ENCODE assay signal across 10 mouse cellular contexts in genomic region chr10:94905219-94905618, GRCm38 (mm10). TPM values are rescaled to one million over a fixed set of nuclear protein-coding genes. Genes with fewer than 3 reads are reported as not detected.
DNase-seq lines count a peak whose midpoint lies in the region; ATAC-seq lines count a peak whose summit lies in the region.
"Had no signal": no experiment of that assay in that cellular context is flagged by ENCODE, and none has a peak within 500 bp of the region (broad histone marks: within the 10 kb centered on the region; RNA-seq: fewer than 3 reads in every experiment).

No protein-coding gene starts in this region.

- peak; percentile 49 for DNase-seq in brain, embryonic 18.5 days (ENCODE audit: low read depth, low spot score)
- peak; percentile 29 for DNase-seq in hindbrain, embryonic 14.5 days (ENCODE audit: low spot score)
- DNase-seq in cerebellum, adult 18-20 months: no peak
- no peak for DNase-seq in yolk sac, embryonic 10.5 days (ENCODE audit: low spot score)
- DNase-seq in adrenal gland, postnatal 4 days (ENCODE audit: low spot score in 2 of 2): no peak
- DNase-seq: gastrocnemius, postnatal 36 days; heart, postnatal 14 days had no signal

- H3K4me1 ChIP-seq in forebrain, embryonic 12.5 days: peaks cover 24% of the 10 kb centered on the region
- peaks cover 28% of the 10 kb centered on the region for H3K4me1 ChIP-seq in hindbrain, embryonic 14.5 days (replicated peaks; ENCODE audit: control insufficient read depth, insufficient read depth, low read length)
- peaks cover 36% of the 10 kb centered on the region for H3K4me1 ChIP-seq in midbrain, embryonic 13.5 days (replicated peaks)

- H3K36me3 ChIP-seq in forebrain, embryonic 12.5 days (replicated peaks): no peaks in the 10 kb centered on the region
- H3K36me3 ChIP-seq in hindbrain, embryonic 14.5 days (replicated peaks; ENCODE audit: control insufficient read depth, insufficient read depth): no peaks in the 10 kb centered on the region
- H3K36me3 ChIP-seq in midbrain, embryonic 13.5 days: peaks cover 3% of the 10 kb centered on the region
- H3K36me3 ChIP-seq: embryonic facial prominence, embryonic 15.5 days had no signal

- H3K4me2 ChIP-seq in forebrain, embryonic 12.5 days: peak overlapping the region; percentile 52
- peak overlapping the region; percentile 38 for H3K4me2 ChIP-seq in hindbrain, embryonic 14.5 days (replicated peaks)
- peak overlapping the region; percentile 42 for H3K4me2 ChIP-seq in midbrain, embryonic 13.5 days (replicated peaks)
- H3K4me2 ChIP-seq: embryonic facial prominence, embryonic 15.5 days had no signal

- H3K27ac ChIP-seq in forebrain, embryonic 12.5 days: peak overlapping the region; percentile 82
- peak overlapping the region; percentile 89 for H3K27ac ChIP-seq in hindbrain, embryonic 14.5 days
- peak overlapping the region; percentile 89 for H3K27ac ChIP-seq in midbrain, embryonic 13.5 days
- H3K27ac ChIP-seq: embryonic facial prominence, embryonic 15.5 days had no signal

- peak overlapping the region; percentile 38; the same call in 1 of the 2 replicates for H3K9ac ChIP-seq in forebrain, embryonic 12.5 days
- 0 out of 2 replicates have a peak overlapping the region, but pooled peaks have one; percentile 17 for H3K9ac ChIP-seq in hindbrain, embryonic 14.5 days
- H3K9ac ChIP-seq in midbrain, embryonic 13.5 days (replicated peaks): 0 out of 2 replicates have a peak overlapping the region, but pooled peaks have one; percentile 7
- H3K9ac ChIP-seq: embryonic facial prominence, embryonic 15.5 days had no signal

- WGBS in forebrain, embryonic 12.5 days: 9% methylated on average over 4 of the region's 5 CpGs
- WGBS in hindbrain, embryonic 14.5 days: 11% methylated on average over 5 of the region's 5 CpGs
- WGBS in midbrain, embryonic 13.5 days: 2% methylated on average over 4 of the region's 5 CpGs

- H3K4me3 ChIP-seq in forebrain, embryonic 12.5 days (replicated peaks): peak overlapping the region; percentile 19
- H3K4me3 ChIP-seq in hindbrain, embryonic 14.5 days (replicated peaks; ENCODE audit: low read length): no peak overlapping the region
- no peak overlapping the region; the same call in 1 of the 2 replicates for H3K4me3 ChIP-seq in midbrain, embryonic 13.5 days (replicated peaks)
- H3K4me3 ChIP-seq: embryonic facial prominence, embryonic 15.5 days had no signal

- no peaks in the 10 kb centered on the region for H3K9me3 ChIP-seq in forebrain, embryonic 12.5 days
- no peaks in the 10 kb centered on the region for H3K9me3 ChIP-seq in hindbrain, embryonic 14.5 days (ENCODE audit: control insufficient read depth, low read length)
- no peaks in the 10 kb centered on the region for H3K9me3 ChIP-seq in midbrain, embryonic 13.5 days
- H3K9me3 ChIP-seq: embryonic facial prominence, embryonic 15.5 days had no signal

- peak; percentile 81 for ATAC-seq in forebrain, embryonic 12.5 days (ENCODE audit: low FRiP score)
- peak; percentile 46; the same call in 1 of the 2 replicates for ATAC-seq in hindbrain, embryonic 14.5 days (ENCODE audit: low FRiP score)
- ATAC-seq in midbrain, embryonic 13.5 days: peak; percentile 79

- H3K27me3 ChIP-seq in forebrain, embryonic 12.5 days: no peaks in the 10 kb centered on the region
- no peaks in the 10 kb centered on the region for H3K27me3 ChIP-seq in hindbrain, embryonic 14.5 days (ENCODE audit: control insufficient read depth, insufficient read depth, low read length)
- no peaks in the 10 kb centered on the region for H3K27me3 ChIP-seq in midbrain, embryonic 13.5 days
- H3K27me3 ChIP-seq: embryonic facial prominence, embryonic 15.5 days had no signal

RNA-seq across cellular contexts. Expression of gene Plxnc1, which starts 39.4 kb away (rescaled TPM):
- 7.3 and 8.8 TPM in 2 replicates for polyA plus RNA-seq in forebrain, embryonic 12.5 days (2016; fragmentation: Nextera tagmentation; extraction: Ambion mirVana)
- 15.5 and 16.3 TPM in 2 replicates for polyA plus RNA-seq in hindbrain, embryonic 14.5 days (2014; fragmentation: Nextera tagmentation; extraction: Ambion mirVana)
- polyA plus RNA-seq in midbrain, embryonic 13.5 days (2015; fragmentation: Nextera tagmentation; extraction: Ambion mirVana): 8.7 and 9.4 TPM in 2 replicates
- 1 to 10 TPM; 5.2 to 7.4 TPM for total RNA-seq in adrenal gland, postnatal 4 days (2021)

Comparison
In these comparisons a context has a peak if more than half of its experiments do, and no peak if none do; other contexts are left out.
1. DNase-seq: peak in brain, embryonic 18.5 days (single experiment) and hindbrain, embryonic 14.5 days (single experiment); none in cerebellum, adult 18-20 months (0 of 2), yolk sac, embryonic 10.5 days (single experiment) and adrenal gland, postnatal 4 days (0 of 2).
2. Peak in every context shown above with its lines, with median percentiles within 50 percentile points of each other: ATAC-seq, H3K27ac ChIP-seq, H3K4me2 ChIP-seq and H3K9ac ChIP-seq.